Mouse (Mus musculus) heart, embryonic 14.5 days (tissue): ENCODE results near the gene H2-K1. TPM values are rescaled to one million over a fixed set of nuclear protein-coding genes. Genes with fewer than 3 reads are reported as not detected.
"Not testable (repeated sequence)": the region's sequence is repeated elsewhere in the genome, so short reads cannot be mapped to it uniquely, and the experiment has no call there.

Source experiments
- ATAC-seq: fragments of 200-750 bp; cut with Nextera tagmentation; 2 replicates; pipeline ENCODE4 v1.8.0; 2017; ENCODE audit warnings: low read depth, moderate TSS enrichment; ENCODE audit not compliant: insufficient number of reproducible peaks, insufficient read depth, low FRiP score
- H3K27ac ChIP-seq, 2 experiments: fragments of 200-500 bp in 1 of 2; fragments of 300-500 bp in 1 of 2; sonication (generic) in 1 of 2; replicated peaks in 1 of 2; 2 replicates each; pipeline ENCODE4 v1.5.1; 2012 to 2014; ENCODE audit warnings: low read depth in 2 of 2, low read length in 2 of 2, control low read depth in 1 of 2, mild to moderate bottlenecking in 1 of 2, mixed read lengths in 1 of 2; ENCODE audit not compliant: control insufficient read depth in 1 of 2, insufficient read depth in 1 of 2
- H3K27me3 ChIP-seq: fragments of 300-500 bp; sonication (generic); 2 replicates; pipeline ENCODE4 v1.6.1; 2014; ENCODE audit warnings: mild to moderate bottlenecking, low read length, control low read depth; ENCODE audit not compliant: control insufficient read depth, insufficient read depth
- H3K36me3 ChIP-seq: fragments of 300-500 bp; sonication (generic); 2 replicates; pipeline ENCODE4 v1.6.1; 2014; ENCODE audit warnings: mild to moderate bottlenecking, control low read depth, low read length, mixed read lengths; ENCODE audit not compliant: control insufficient read depth, insufficient read depth
- H3K4me1 ChIP-seq, 2 experiments: fragments of 200-500 bp in 1 of 2; fragments of 300-500 bp in 1 of 2; sonication (generic) in 1 of 2; 2 replicates each; pipeline ENCODE4 v1.6.1; 2012 to 2014; ENCODE audit warnings: low read length in 2 of 2, control low read depth in 1 of 2, mixed read lengths in 1 of 2; ENCODE audit not compliant: control insufficient read depth in 2 of 2, insufficient read depth in 2 of 2
- H3K4me2 ChIP-seq: fragments of 300-500 bp; sonication (generic); 2 replicates; pipeline ENCODE4 v1.6.1; 2014; ENCODE audit warnings: mild to moderate bottlenecking, low read length
- H3K4me3 ChIP-seq, 2 experiments: fragments of 200-500 bp in 1 of 2; fragments of 300-500 bp in 1 of 2; sonication (generic) in 1 of 2; 2 replicates each; pipeline ENCODE4 v1.5.1; 2012 to 2014; ENCODE audit warnings: low read length in 2 of 2, mild to moderate bottlenecking in 2 of 2, control low read depth in 1 of 2, low read depth in 1 of 2, moderate library complexity in 1 of 2; ENCODE audit not compliant: control insufficient read depth in 1 of 2, insufficient read depth in 1 of 2
- H3K9ac ChIP-seq: fragments of 300-500 bp; sonication (generic); 2 replicates; pipeline ENCODE4 v1.6.1; 2014; ENCODE audit warnings: mild to moderate bottlenecking, low read length
- H3K9me3 ChIP-seq: fragments of 300-500 bp; sonication (generic); 2 replicates; pipeline ENCODE4 v1.6.1; 2016; ENCODE audit warnings: low read length, control low read depth; ENCODE audit not compliant: control insufficient read depth
- WGBS: fragments of 180-500 bp; shearing (Covaris S2); extraction: QIAGEN DNeasy Blood & Tissue Kit; methylation state at CpG from one replicate; pipeline ENCODE4 v1.1.7; 2014; 5-methylcytosine and 5-hydroxymethylcytosine counted together
- polyA plus RNA-seq: library from polyadenylated mRNA; unstranded; fragments of >200 nt; fragmentation: Nextera tagmentation; extraction: Ambion mirVana; gene quantifications from 2 replicates; pipeline ENCODE4 v1.2.1, GENCODE M21; 2014

Gene H2-K1
- polyA plus RNA-seq, 1 experiment from 2014 or later = 32.3 TPM

DNA sequence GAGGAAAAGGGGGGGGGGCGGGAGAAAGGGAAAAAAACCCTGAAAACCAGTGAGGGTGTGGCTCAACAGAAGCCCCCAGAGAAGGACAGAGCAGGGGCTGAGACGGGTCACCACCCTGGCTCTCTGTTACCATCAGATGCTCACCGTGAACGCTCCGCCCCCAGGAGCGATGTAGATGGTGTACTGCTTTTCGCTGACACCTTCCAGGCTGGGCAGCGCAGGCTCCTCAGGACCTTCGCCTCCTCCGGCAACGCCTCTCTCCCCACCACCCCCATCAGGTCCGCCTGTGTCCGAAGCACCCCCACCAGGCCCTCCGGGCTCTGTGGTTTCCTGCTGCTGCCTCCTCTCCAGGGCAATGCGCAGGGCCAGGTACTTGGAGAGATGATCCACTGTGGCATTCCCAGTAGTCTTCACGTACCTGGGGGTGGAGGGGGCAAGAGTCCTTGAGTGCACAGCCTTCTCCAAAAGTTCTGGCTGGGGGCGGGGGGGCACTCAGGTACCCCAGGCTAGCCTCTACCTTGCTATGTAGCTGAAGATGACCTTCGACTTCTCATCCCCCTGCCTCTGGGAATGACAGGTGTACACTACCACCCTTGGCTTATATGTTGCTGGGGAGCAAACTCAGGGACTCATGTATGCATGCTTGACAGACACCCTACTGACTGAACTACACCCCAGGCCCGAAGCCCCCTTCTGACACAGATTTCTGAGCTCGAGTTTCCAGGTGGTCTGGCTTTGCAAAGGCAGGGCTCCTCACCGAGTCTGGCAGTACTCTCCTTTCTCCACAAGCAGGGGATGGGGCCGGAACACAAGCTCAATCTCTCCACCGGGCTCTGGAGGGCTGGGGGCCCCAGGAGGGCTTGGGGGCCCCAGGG, 21.6 kb upstream of the H2-K1 start:
- peaks cover 24% of the 10 kb centered on the region for H3K36me3 ChIP-seq
- H3K4me1 ChIP-seq = peaks cover 4 to 19% of the 10 kb centered on the region in 2 experiments
- no peaks in the 10 kb centered on the region for H3K27me3 ChIP-seq
- H3K27ac ChIP-seq = no peak overlapping the region
- no peak overlapping the region for H3K9ac ChIP-seq
- no peak for ATAC-seq
- WGBS = 93% methylated on average over 23 of the region's 23 CpGs
- peaks cover 2% of the 10 kb centered on the region; the same call in 1 of the 2 replicates for H3K9me3 ChIP-seq
- no peak overlapping the region for H3K4me3 ChIP-seq
- no peak overlapping the region for H3K4me2 ChIP-seq

DNA sequence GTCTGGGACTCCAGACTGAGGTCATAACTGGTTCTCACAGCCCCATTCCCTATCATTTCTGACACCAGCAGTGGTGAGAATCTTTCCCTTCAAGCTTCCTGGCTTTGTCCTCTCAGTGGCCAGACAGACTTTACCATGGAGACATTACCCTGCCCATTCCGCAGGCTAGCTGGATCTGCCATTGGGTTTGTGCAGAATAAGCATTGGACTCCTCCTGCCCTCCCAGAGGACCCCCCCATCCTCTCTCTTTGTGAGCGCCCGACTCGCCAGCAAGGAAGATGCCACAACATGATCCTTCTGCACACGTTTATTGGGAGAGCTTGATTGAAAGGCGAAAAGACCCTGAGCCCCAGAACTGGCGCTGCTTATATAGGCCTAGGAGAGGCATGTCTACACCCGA, 13.3 kb upstream of the H2-K1 start:
- no peak overlapping the region for H3K4me2 ChIP-seq
- no peak for ATAC-seq
- H3K27me3 ChIP-seq = no peaks in the 10 kb centered on the region
- no peaks in the 10 kb centered on the region for H3K9me3 ChIP-seq
- H3K36me3 ChIP-seq = no peaks in the 10 kb centered on the region
- WGBS = 91% methylated on average over 8 of the region's 8 CpGs
- no peaks in the 10 kb centered on the region for H3K4me1 ChIP-seq
- no peak overlapping the region for H3K9ac ChIP-seq
- no peak overlapping the region for H3K4me3 ChIP-seq
- no peak overlapping the region for H3K27ac ChIP-seq

DNA sequence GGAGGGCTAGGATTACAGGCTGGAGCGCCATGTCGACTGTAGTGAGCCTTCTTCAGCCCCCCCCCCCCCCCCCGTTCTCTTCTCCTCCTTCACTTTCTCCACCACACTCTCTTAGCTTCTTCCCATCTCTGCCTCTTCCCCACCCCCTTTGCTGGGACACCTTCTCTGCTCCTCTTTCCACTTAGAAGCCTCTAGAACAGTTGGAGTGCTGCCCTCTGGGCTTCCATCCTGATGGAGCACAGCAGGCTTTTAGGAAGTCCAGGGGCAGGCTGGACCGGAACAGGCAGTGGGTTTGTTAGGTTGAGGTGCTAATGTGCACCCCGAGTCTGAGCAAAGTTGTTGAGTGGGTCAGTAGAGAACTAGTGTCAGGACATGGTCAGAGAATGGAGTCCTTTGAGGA, 10.0 kb upstream of the H2-K1 start:
- no peak overlapping the region for H3K4me2 ChIP-seq
- H3K4me3 ChIP-seq = no peak overlapping the region
- no peaks in the 10 kb centered on the region for H3K27me3 ChIP-seq
- no peaks in the 10 kb centered on the region for H3K36me3 ChIP-seq
- H3K9me3 ChIP-seq = peaks cover 4% of the 10 kb centered on the region; the same call in 1 of the 2 replicates
- ATAC-seq = no peak
- H3K9ac ChIP-seq = no peak overlapping the region
- H3K27ac ChIP-seq = no peak overlapping the region
- WGBS = 53% methylated on average over 5 of the region's 5 CpGs
- H3K4me1 ChIP-seq = no peaks in the 10 kb centered on the region

DNA sequence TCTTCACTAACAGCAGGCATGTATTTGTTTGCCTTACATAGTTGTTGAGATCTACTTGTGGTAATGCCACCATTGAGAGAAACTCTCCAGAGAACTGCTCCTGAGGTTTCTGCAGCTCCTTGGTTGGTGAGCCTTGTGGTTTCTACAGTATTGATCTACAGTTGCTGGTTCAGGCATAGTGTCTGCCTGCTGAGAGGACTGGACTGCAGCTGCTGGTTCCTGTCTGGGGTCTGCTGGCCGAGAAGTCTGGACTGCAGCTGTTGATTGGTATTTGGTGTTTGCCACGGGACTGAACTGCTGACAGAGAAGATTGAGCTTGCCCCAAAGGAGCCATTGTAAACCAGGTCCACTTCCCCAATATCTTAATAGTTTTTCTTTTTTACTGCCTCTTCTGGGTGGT, 6.4 kb upstream of the H2-K1 start:
- Histone ChIP-seq H3K4me2 (no peak overlapping the region), H3K9me3 (peaks cover 4% of the 10 kb centered on the region; the same call in 1 of the 2 replicates), H3K27me3 (peaks cover 4% of the 10 kb centered on the region; the same call in 1 of the 2 replicates), H3K4me1 (no peaks in the 10 kb centered on the region), H3K27ac (no peak overlapping the region), H3K9ac (no peak overlapping the region), H3K36me3 (no peaks in the 10 kb centered on the region), H3K4me3 (no peak overlapping the region)
- WGBS = 37% methylated on average over 2 of the region's 2 CpGs
- no peak for ATAC-seq

DNA sequence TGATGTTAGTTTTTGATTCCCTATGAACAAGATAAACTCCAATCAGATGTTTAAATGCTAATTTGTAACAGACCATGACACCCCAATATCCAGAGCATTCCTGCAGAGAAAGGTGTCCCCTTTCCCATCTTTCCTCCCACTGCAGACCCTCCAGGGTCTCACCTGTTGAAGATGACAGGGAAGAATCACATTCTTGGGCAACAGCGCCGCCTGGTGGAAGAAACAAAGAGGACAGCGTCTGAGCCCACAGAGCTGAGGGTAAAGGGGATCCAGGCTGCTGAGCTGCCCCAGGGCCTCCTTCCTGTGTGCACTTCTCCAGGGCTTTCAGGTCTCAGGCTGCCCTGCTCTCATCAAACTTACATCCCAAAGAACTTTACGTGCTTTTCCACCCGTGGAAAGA, 3.3 kb upstream of the H2-K1 start:
- Histone ChIP-seq H3K27me3 (peaks cover 20% of the 10 kb centered on the region), H3K4me2 (no peak overlapping the region), H3K4me3 (no peak overlapping the region), H3K9ac (no peak overlapping the region), H3K9me3 (peaks cover 4% of the 10 kb centered on the region; the same call in 1 of the 2 replicates), H3K27ac (no peak overlapping the region), H3K4me1 (peaks cover 0 to 2% of the 10 kb centered on the region in 2 experiments; a peak in 1 of 4 replicates), H3K36me3 (no peaks in the 10 kb centered on the region)
- WGBS = 5% methylated on average over 5 of the region's 5 CpGs
- ATAC-seq = no peak

DNA sequence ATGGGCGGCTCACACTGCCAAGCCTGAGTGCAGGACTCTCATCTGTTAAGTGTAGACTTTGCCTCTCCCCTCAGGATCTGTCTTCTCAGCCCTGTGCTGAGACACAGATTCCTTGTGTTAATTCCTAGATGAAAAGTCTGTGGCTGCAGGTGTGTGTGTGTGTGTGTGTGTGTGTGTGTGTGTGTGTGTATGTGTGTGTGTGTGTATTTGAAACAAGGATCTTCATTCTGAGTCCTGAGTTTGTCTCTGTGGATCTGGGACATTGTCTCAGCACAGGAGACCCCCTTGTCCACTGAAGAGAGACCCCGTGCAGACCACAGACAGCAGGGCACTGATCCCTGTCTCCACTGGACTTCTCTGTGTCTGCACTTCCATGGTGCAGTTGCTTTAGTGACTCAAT, 649 bp upstream of the H2-K1 start:
- peaks cover 20% of the 10 kb centered on the region for H3K27me3 ChIP-seq
- not testable (repeated sequence) for H3K27ac ChIP-seq, H3K9me3 ChIP-seq, H3K4me3 ChIP-seq, H3K4me2 ChIP-seq, H3K9ac ChIP-seq, H3K4me1 ChIP-seq, ATAC-seq, H3K36me3 ChIP-seq
- 36% methylated on average over 2 of the region's 2 CpGs for WGBS

DNA sequence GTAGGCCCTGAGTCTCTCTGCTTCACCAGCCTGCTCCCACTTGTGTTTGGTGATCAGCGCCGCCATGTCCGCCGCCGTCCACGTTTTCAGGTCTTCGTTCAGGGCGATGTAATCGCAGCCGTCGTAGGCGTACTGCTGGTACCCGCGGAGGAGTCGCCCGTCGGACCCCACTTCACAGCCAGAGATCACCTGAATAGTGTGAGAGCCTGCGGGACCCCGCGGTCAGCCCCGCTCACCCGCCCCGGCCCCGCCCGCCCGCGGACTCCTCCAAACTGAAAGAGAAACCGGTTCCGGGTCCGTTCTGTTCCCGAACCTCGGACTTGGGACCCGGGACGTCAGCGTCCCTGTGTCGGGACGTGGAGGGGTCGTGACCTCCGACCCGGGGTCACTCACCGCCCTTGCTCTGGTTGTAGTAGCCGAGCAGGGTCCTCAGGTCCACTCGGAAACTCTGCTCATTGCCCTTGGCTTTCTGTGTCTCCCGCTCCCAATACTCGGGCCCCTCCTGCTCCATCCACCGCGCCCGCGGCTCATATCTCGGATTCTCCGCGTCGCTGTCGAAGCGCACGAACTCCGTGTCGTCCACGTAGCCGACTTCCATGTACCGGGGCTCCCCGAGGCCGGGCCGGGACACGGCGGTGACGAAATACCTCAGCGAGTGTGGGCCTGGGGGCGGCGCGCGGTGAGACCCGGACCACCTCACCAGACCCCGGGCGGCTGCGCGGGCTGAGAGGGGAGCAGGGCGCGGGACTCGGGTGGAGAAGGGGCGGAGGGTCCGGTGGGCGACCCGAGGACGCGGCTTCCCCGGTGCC, 602 bp downstream of the H2-K1 start:
- ATAC-seq = peak; percentile 65; the same call in 1 of the 2 replicates
- Histone ChIP-seq H3K4me1 (peaks cover 0 to 2% of the 10 kb centered on the region in 2 experiments; a peak in 1 of 4 replicates), H3K36me3 (no peaks in the 10 kb centered on the region), H3K9me3 (no peaks in the 10 kb centered on the region), H3K4me2 (peak overlapping the region; percentile 100), H3K27ac (no peak overlapping the region), H3K4me3 (peak overlapping the region; percentile 63 to 67), H3K9ac (peak overlapping the region; percentile 70), H3K27me3 (peaks cover 20% of the 10 kb centered on the region)
- 2% methylated on average over 82 of the region's 87 CpGs for WGBS
